Mouse (Mus musculus) midbrain, embryonic 14.5 days (tissue): ENCODE results near the gene Mdc1. TPM values are rescaled to one million over a fixed set of nuclear protein-coding genes. Genes with fewer than 3 reads are reported as not detected.

ENCODE experiments used
- ATAC-seq: fragments of 200-750 bp; cut with Nextera tagmentation; 2 replicates; pipeline ENCODE4 v1.8.0; 2017; ENCODE audit warnings: moderate number of reproducible peaks, moderate library complexity; ENCODE audit not compliant: low FRiP score, low TSS enrichment
- DNase-seq: peaks from one replicate; pipeline ENCODE4 v3.0.0-alpha.2; 2015
- H3K27ac ChIP-seq: fragments of 300-500 bp; sonication (generic); replicated peaks from 2 replicates; pipeline ENCODE4 v1.5.1; 2014; ENCODE audit warnings: mild to moderate bottlenecking, low read depth, low read length, moderate library complexity
- H3K27me3 ChIP-seq: fragments of 300-500 bp; sonication (generic); 2 replicates; pipeline ENCODE4 v1.6.1; 2014; ENCODE audit warnings: low read length, control low read depth, mixed read lengths; ENCODE audit not compliant: control insufficient read depth, insufficient read depth
- H3K36me3 ChIP-seq: fragments of 300-500 bp; sonication (generic); 2 replicates; pipeline ENCODE4 v1.6.1; 2014; ENCODE audit warnings: low read length, control low read depth; ENCODE audit not compliant: control insufficient read depth, insufficient read depth
- H3K4me1 ChIP-seq: fragments of 300-500 bp; sonication (generic); 2 replicates; pipeline ENCODE4 v1.6.1; 2014; ENCODE audit warnings: mild to moderate bottlenecking, antibody characterized with exemption, low read length, control low read depth; ENCODE audit not compliant: control insufficient read depth, insufficient read depth
- H3K4me2 ChIP-seq: fragments of 300-500 bp; sonication (generic); 2 replicates; pipeline ENCODE4 v1.6.1; 2014; ENCODE audit warnings: mild to moderate bottlenecking, low read length, moderate library complexity
- H3K4me3 ChIP-seq: fragments of 300-500 bp; sonication (generic); replicated peaks from 2 replicates; pipeline ENCODE4 v1.5.1; 2014; ENCODE audit warnings: low read depth, low read length
- H3K9ac ChIP-seq: fragments of 300-500 bp; sonication (generic); replicated peaks from 2 replicates; pipeline ENCODE4 v1.6.1; 2014; ENCODE audit warnings: mild to moderate bottlenecking, low read length, moderate library complexity
- H3K9me3 ChIP-seq: fragments of 300-500 bp; sonication (generic); 2 replicates; pipeline ENCODE4 v1.6.1; 2016; ENCODE audit warnings: low read length, control low read depth, mixed read lengths; ENCODE audit not compliant: control insufficient read depth
- WGBS: fragments of 180-500 bp; shearing (Covaris S2); extraction: QIAGEN DNeasy Blood & Tissue Kit; methylation state at CpG from one replicate; pipeline ENCODE4 v1.1.7; 2014; 5-methylcytosine and 5-hydroxymethylcytosine counted together
- polyA plus RNA-seq: library from polyadenylated mRNA; unstranded; fragments of >200 nt; fragmentation: Nextera tagmentation; extraction: Ambion mirVana; gene quantifications from 2 replicates; pipeline ENCODE4 v1.2.1, GENCODE M21; 2014

Mdc1 gene
- polyA plus RNA-seq, 1 experiment from 2014 or later: 8.2 TPM

- 56% methylated on average over 10 of the region's 10 CpGs for WGBS
- Histone ChIP-seq H3K4me1 (peaks cover 14% of the 10 kb centered on the region), H3K4me2 (no peak overlapping the region), H3K9ac (no peak overlapping the region), H3K9me3 (no peaks in the 10 kb centered on the region), H3K36me3 (no peaks in the 10 kb centered on the region), H3K4me3 (no peak overlapping the region), H3K27ac (no peak overlapping the region), H3K27me3 (0 out of 2 replicates have a peak, but pooled peaks cover 4% of the 10 kb centered on the region)
- DNase-seq (no peak), ATAC-seq (no peak)
Measured at GRCm38 (mm10) chr17:35817226-35817625, 24.1 kb upstream of the Mdc1 start.

DNA sequence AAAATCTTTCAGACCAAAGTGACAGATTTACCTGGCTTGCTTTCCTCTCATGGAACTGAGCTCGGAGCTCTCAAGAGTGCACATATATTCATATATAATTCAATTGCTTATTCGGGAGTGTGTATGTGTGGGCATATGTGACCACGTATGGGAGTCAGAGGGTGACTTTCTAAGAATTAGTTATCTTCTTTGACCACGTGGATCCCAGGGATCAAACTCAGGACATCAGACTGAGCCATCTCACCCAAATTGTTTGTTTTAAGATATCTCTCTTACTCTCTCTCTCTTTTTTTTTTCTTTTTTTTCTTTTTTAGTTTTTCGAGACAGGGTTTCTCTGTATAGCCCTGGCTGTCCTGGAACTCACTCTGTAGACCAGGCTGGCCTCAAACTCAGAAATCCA, 21.2 kb upstream of the Mdc1 start:
- no peaks in the 10 kb centered on the region for H3K9me3 ChIP-seq
- 85% methylated on average over 5 of the region's 5 CpGs for WGBS

DNA sequence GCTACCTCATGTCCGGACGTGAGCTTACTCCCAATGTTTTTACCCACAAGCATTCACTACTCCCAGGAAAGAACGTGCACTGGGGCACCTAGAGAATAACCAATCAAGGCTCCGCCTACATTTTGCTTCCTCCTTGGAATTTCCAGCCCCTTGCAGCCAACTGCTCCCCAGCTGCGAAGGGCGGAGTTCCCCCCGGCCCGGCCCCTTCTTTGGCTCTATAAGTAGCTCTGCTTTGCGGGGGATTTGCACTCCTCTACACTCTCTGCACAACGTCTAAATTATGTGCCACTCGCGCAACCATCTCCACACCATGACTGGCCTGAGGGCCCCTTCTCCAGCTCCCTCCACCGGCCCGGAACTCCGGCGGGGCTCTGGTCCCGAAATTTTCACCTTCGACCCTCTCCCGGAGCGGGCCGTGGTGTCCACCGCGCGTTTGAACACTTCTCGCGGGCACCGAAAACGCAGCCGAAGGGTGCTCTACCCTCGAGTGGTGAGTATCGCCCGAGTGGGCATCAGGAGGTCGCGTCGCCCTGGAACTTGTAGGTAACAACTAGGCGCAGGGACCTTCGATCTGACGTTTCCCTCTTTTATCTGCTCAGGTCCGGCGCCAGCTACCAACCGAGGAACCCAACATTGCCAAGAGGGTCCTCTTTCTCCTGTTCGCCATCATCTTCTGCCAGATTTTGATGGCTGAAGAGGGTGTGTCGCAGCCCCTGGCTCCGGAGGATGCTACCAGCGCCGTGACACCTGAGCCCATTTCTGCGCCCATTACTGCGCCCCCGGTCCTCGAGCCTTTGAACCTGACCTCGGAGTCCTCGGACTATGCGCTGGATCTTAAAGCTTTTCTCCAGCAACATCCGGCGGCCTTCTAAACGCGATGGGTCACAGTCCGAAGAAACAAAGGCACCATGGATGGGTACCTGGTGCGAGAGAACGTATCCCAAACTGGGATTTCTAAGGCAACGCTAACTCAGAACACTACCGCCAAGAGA, 19.6 kb upstream of the Mdc1 start, which contains the start of gene Ier3:
Ier3 (plus strand) TSS at position 246 of the 992 bp plus-strand sequence.
- Histone ChIP-seq H3K27ac (0 out of 2 replicates have a peak within 1 kb of the TSS, but pooled peaks have one; percentile 83), H3K4me2 (peak within 1 kb of the TSS; percentile 75), H3K4me3 (peak within 1 kb of the TSS; percentile 66), H3K27me3 (0 out of 2 replicates have a peak, but pooled peaks cover 4% of the 10 kb centered on the region), H3K9me3 (no peaks in the 10 kb centered on the region), H3K9ac (peak within 1 kb of the TSS; percentile 69), H3K36me3 (peaks cover 16% of the 10 kb centered on the region), H3K4me1 (peaks cover 24% of the 10 kb centered on the region)
- under 1% methylated on average over 62 of the region's 62 CpGs for WGBS
- ATAC-seq: no peak
- DNase-seq: peak; percentile 73

More for the DNA sequence above, 21.2 kb upstream of the Mdc1 start:
- H3K36me3 ChIP-seq: no peaks in the 10 kb centered on the region
- H3K9ac ChIP-seq: no peak overlapping the region
- H3K27ac ChIP-seq: no peak overlapping the region
- H3K4me1 ChIP-seq: peaks cover 24% of the 10 kb centered on the region
- DNase-seq (no peak), ATAC-seq (no peak)
- H3K4me2 ChIP-seq: no peak overlapping the region
- 0 out of 2 replicates have a peak, but pooled peaks cover 4% of the 10 kb centered on the region for H3K27me3 ChIP-seq
- H3K4me3 ChIP-seq: no peak overlapping the region

DNA sequence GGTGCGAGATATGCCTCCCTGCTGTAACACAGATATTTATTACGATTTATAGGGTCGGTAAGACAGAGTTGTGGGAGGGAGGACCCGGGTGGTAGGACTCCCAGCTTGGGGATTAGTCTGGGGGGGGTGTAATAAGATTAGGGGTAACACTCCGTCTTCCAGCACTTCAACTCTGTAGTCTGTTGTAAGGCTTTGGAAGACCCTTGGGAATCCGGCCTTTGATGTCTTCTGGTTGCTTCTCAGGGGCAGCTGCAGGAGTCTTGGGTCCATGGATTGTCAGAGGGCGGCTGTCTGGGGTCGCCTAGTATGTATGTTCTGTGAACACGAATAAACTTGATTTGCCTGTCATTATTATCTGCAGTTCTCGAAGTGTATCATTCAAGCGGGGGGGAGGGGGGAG, 18.8 kb upstream of the Mdc1 start:
- H3K36me3 ChIP-seq: peaks cover 23% of the 10 kb centered on the region
- H3K4me2 ChIP-seq: peak overlapping the region; percentile 75
- H3K9ac ChIP-seq: peak overlapping the region; percentile 69; the same call in 1 of the 2 replicates
- WGBS: 1% methylated on average over 11 of the region's 11 CpGs
- peaks cover 24% of the 10 kb centered on the region for H3K4me1 ChIP-seq
- no peaks in the 10 kb centered on the region for H3K9me3 ChIP-seq
- H3K27ac ChIP-seq: peak overlapping the region; percentile 83
- ATAC-seq (peak; percentile 38), DNase-seq (peak; percentile 70)
- peak overlapping the region; percentile 66 for H3K4me3 ChIP-seq
- 0 out of 2 replicates have a peak, but pooled peaks cover 4% of the 10 kb centered on the region for H3K27me3 ChIP-seq

DNA sequence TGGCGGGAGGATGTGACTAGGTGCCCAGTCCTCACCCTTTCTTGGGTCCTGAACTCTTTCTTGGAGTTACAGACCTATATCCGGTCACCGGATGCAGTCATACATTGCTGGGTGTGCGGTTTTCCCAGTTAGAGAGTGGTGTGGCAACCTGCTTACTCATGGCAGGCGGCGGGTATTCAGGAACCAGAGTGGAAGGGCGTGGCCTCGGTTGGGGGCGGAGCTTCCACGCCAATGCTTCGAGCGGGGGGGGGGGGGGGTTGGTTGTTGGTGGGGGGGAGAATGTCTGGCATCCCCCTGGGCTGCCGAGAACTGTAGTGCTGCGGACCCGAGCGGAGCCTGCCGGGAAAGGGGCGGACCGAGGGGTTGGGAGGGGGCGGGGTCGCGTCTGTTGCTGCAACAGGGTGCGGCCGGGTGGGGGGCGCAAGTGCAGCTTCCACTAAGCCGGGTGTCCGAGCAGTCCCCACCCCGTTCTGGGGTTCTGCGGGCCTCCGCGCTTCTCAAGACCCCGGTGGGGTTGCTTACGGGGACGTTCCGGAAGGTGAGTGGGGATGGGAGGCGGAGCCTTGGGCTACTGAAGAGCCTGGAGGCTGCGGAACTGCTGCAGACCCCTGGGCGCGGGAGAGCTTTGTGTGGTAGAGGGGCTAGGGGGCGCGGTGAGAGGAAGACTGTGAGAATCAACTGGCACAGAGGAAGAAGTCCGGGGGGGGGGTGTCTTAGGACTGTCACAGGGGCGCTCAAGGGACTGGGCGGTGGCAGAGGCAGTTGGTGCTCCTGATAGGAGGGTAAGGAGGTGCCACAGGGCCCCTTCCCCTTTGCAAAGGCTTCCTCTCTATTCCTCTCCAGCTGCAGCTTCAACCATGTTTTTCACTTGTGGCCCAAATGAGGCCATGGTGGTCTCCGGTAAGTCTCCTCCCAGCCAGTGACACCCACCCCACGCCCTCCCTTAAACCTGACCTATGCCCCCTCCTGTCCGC, 18.1 kb upstream of the Mdc1 start, which contains the start of gene Flot1:
Flot1 (plus strand) TSS at position 267 of the 974 bp plus-strand sequence.
- H3K9me3 ChIP-seq: no peaks in the 10 kb centered on the region
- 0 out of 2 replicates have a peak, but pooled peaks cover 4% of the 10 kb centered on the region for H3K27me3 ChIP-seq
- peaks cover 24% of the 10 kb centered on the region for H3K4me1 ChIP-seq
- H3K4me2 ChIP-seq: peak within 1 kb of the TSS; percentile 75
- peak within 1 kb of the TSS; percentile 83 for H3K27ac ChIP-seq
- H3K4me3 ChIP-seq: peak within 1 kb of the TSS; percentile 66
- H3K9ac ChIP-seq: peak within 1 kb of the TSS; percentile 69
- peaks cover 29% of the 10 kb centered on the region for H3K36me3 ChIP-seq
- ATAC-seq: peak; percentile 89
- WGBS: under 1% methylated on average over 46 of the region's 47 CpGs
- peak; percentile 91 for DNase-seq

DNA sequence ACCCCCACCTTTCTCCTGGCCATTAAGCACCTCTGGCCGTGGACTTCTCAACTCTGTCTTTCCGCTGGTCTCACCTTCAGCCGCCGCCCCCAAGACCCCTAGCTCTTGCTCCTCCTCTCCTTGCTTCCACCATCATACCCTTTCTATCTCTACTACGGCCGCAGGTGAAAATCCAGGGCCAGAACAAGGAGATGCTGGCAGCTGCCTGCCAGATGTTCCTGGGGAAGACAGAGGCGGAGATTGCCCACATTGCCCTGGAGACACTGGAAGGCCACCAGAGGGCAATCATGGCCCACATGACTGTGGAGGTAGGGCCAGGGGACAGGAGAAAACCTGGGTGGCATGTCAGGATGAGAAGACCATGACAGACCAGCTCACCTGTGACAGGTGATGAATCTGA, 16.9 kb upstream of the Mdc1 start:
- Histone ChIP-seq H3K4me3 (peak overlapping the region; percentile 66), H3K9ac (0 out of 2 replicates have a peak overlapping the region, but pooled peaks have one; percentile 10), H3K9me3 (no peaks in the 10 kb centered on the region), H3K4me1 (peaks cover 24% of the 10 kb centered on the region), H3K4me2 (peak overlapping the region; percentile 75), H3K36me3 (peaks cover 35% of the 10 kb centered on the region), H3K27me3 (0 out of 2 replicates have a peak, but pooled peaks cover 4% of the 10 kb centered on the region), H3K27ac (no peak overlapping the region)
- ATAC-seq: no peak
- DNase-seq: no peak
- 69% methylated on average over 7 of the region's 7 CpGs for WGBS

GRCm38 (mm10) chr17:35825109-35825850, 16.0 kb upstream of the Mdc1 start:
- Histone ChIP-seq H3K4me1 (peaks cover 27% of the 10 kb centered on the region), H3K27me3 (no peaks in the 10 kb centered on the region), H3K27ac (no peak overlapping the region), H3K4me3 (no peak overlapping the region), H3K36me3 (peaks cover 39% of the 10 kb centered on the region), H3K9ac (no peak overlapping the region), H3K4me2 (no peak overlapping the region), H3K9me3 (no peaks in the 10 kb centered on the region)
- ATAC-seq (no peak), DNase-seq (no peak)
- WGBS: 90% methylated on average over 13 of the region's 13 CpGs
